Mouse (Mus musculus): ENCODE measurements at regions not wholly inside any gene's neighbourhood (a gene's known extent, or its start where the extent isn't known, plus 50 kb on each side); places are given as distances from the start of the nearest gene placed in this dataset.

GRCm38 (mm10) chr11:31819964-31820363 is 52.0 kb upstream of the Cpeb4 start:
- DNase-seq (ENCODE audit: low read depth in 1 of 2, low spot score in 2 of 2), result no peak

- DNase-seq (ENCODE audit: low read depth in 1 of 2, low spot score in 2 of 2), result no peak
These were observed 50.3 kb upstream of the Cpeb4 start for GRCm38 (mm10) chr11:31821479-31822411.
